Mouse (Mus musculus): ENCODE data around the gene Gpr82.

DNA sequence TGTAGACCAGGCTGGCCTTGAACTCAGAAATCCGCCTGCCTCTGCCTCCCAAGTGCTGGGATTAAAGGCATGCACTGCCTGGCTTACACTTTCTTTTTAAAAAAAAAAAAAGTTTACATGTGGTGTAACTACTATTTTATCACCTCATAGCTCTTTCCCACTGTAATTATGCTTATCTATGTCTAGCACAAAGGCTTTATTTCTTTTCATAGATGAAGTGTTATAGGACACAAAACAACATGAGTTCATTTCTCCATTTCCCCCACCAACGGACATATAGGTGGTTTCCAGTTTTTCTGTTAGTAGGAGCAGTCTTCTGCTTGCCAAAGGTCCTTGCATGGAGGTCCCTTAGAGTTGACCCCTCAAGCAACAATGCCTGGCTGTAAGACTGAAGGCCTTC, 9.3 kb upstream of the Gpr82 start:
- TF ChIP-seq NANOG (IDR thresholded peaks at IDR 0.05; ENCODE audit: borderline replicate concordance, low read length) (no peak), CTCF (conservative IDR thresholded peaks at IDR 0.05; ENCODE audit: low read length) (no peak), POU5F1 (IDR thresholded peaks at IDR 0.05; ENCODE audit: borderline replicate concordance, low read length) (no peak)

Measured in E14TG2a.4 (cell line).